Mouse (Mus musculus): Measurements from ENCODE around the gene Stim1. TPM values are rescaled to one million over a fixed set of nuclear protein-coding genes. Genes with fewer than 3 reads are reported as not detected.

The Stim1 gene
- polyA plus RNA-seq, 1 experiment from 2014 or later, result 17.9 TPM

DNA sequence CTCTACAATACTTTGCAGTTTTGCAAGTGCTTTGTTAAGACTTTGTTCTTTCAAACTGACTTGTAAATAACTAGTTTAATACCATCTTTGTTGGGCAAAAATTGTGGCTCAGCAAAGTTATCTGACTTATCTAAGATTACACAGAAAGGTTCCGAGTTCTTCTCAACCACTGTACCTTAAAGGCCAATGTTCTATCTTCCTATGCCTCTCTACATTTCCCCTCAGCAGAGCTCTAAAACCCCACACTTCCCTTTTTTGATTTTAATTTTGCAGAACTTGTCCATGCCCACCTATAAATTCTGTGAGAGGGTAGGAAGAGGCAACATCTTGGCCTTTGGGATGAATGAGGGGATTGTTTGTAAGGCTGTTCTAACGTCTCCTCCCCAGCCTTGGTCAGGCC is 166.7 kb downstream of the Stim1 start:
- peaks cover 46% of the 10 kb centered on the region for H3K36me3 ChIP-seq (replicated peaks; ENCODE audit: insufficient read depth, low read length)
- DNase-seq (no peak), ATAC-seq (no peak)
- H3K4me3 ChIP-seq (ENCODE audit: low read depth, low read length), result no peak overlapping the region
- 44% methylated on average over 2 of the region's 2 CpGs for WGBS (ENCODE audit: insufficient replicate concordance)
- H3K9me3 ChIP-seq (ENCODE audit: low read length), result no peaks in the 10 kb centered on the region
- no peaks in the 10 kb centered on the region for H3K4me1 ChIP-seq (ENCODE audit: insufficient read depth)
- H3K9ac ChIP-seq (replicated peaks), result no peak overlapping the region
- H3K4me2 ChIP-seq (ENCODE audit: low read depth, low read length), result no peak overlapping the region
- no peak for TF ChIP-seq CTCF (IDR thresholded peaks at IDR 0.05; ENCODE audit: low read depth)
- no peak for TF ChIP-seq EP300 (IDR thresholded peaks at IDR 0.05; ENCODE audit: low read depth)
- no peaks in the 10 kb centered on the region for H3K27me3 ChIP-seq (ENCODE audit: insufficient read depth, low read length)
- H3K27ac ChIP-seq (ENCODE audit: low read depth), result no peak overlapping the region

DNA sequence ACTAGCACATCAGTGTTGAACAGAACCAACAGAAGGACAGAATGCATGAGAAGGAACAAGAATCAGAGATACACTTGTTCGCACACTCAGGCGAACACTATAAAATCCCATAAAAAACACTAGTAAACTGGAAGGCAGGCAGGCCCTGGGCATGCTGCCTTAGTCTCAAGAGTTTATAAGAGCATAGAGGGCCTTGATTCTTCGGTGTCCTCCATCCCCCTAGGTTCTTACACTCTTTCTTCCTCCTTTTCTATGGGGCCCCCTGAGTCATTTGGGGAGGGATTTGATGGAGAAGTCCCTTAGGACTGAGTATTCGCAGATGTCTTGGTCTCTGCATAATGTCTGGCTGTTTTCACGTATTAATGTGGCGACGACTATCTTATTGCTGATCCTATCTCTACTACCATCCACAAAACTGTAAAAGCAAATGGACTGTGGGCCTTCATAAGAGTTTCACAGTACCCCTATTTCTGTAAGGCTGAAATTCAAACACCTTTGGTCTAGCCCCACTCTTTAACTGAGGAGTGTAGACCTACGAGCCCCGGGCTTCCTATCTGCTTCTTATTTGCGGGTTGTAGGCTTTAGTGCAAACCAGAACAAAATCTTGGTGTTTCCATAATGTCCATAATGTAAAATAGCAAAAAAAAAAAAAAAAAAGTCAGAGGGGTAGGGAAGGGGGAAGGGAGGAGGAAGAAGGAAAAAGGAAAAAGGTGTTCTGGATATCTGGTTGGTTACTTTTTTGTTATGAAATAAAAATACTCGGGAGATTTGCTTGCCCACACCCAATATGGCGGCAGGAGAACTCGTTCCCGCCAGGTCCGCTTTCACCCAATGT is 173.4 kb downstream of the Stim1 start:
- TF ChIP-seq CTCF (IDR thresholded peaks at IDR 0.05; ENCODE audit: low read depth) (no peak), EP300 (IDR thresholded peaks at IDR 0.05; ENCODE audit: low read depth) (no peak; the same call in 1 of the 2 replicates)
- H3K27me3 ChIP-seq (ENCODE audit: insufficient read depth, low read length), result no peaks in the 10 kb centered on the region
- peak overlapping the region; percentile 7; the same call in 1 of the 2 replicates for H3K27ac ChIP-seq (ENCODE audit: low read depth)
- no peak for ATAC-seq
- DNase-seq, result no peak
- peak overlapping the region; percentile 86 for H3K4me3 ChIP-seq (ENCODE audit: low read depth, low read length)
- H3K9ac ChIP-seq (replicated peaks), result no peak overlapping the region
- H3K4me1 ChIP-seq (ENCODE audit: insufficient read depth), result peaks cover 15% of the 10 kb centered on the region; the same call in 1 of the 2 replicates
- H3K36me3 ChIP-seq (replicated peaks; ENCODE audit: insufficient read depth, low read length), result peaks cover 24% of the 10 kb centered on the region
- WGBS (ENCODE audit: insufficient replicate concordance), result 53% methylated on average over 15 of the region's 15 CpGs
- no peaks in the 10 kb centered on the region for H3K9me3 ChIP-seq (ENCODE audit: low read length)
- H3K4me2 ChIP-seq (ENCODE audit: low read depth, low read length), result peak overlapping the region; percentile 74

DNA sequence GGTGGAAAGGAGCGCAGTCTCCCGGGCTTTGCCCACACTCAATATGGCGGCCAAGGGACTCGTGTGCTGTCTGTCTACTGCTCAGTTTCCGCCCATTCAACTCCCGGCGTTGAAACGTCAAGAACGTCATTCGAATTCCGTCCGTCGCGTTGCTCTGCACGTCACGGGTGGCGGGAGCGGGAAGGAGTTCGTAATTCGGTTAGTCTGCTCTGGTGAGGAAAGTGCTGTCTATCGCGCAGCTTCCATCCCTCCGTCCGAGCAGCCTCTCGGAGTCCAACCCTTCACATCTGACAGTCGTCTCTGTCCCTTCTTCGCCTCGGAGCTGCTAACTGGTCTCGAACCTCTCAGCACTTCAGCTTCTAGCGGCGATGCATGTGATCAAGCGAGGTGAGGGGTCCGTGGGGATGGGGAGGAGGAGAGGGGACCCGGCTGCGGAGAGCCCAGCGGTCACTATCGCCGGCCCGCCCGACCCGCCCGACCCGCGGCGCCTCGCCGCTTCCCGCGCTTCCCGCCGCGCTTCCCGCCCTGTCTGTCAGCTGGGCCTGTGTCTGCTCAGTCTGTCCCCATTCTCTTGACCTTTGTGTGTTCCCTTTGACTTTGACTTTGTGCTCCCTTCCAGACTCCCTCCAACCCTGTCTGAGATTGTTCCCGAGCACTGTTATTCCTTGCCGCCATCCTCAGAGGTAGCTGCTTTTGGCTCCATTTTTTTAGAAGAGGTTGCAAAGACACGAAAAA is 174.2 kb downstream of the Stim1 start, which contains the start of gene Rrm1:
Gene Rrm1 (plus strand): TSS at position 39 of the 735 bp plus-strand sequence.
- Histone ChIP-seq H3K9ac (replicated peaks) (peak within 1 kb of the TSS; percentile 85), H3K27me3 (ENCODE audit: insufficient read depth, low read length) (no peaks in the 10 kb centered on the region), H3K9me3 (ENCODE audit: low read length) (no peaks in the 10 kb centered on the region), H3K4me2 (ENCODE audit: low read depth, low read length) (peak within 1 kb of the TSS; percentile 74), H3K36me3 (replicated peaks; ENCODE audit: insufficient read depth, low read length) (peaks cover 28% of the 10 kb centered on the region), H3K4me3 (ENCODE audit: low read depth, low read length) (peak within 1 kb of the TSS; percentile 86), H3K4me1 (ENCODE audit: insufficient read depth) (peaks cover 15% of the 10 kb centered on the region; the same call in 1 of the 2 replicates), H3K27ac (ENCODE audit: low read depth) (peak within 1 kb of the TSS; percentile 89)
- TF ChIP-seq CTCF (IDR thresholded peaks at IDR 0.05; ENCODE audit: low read depth) (no peak), EP300 (IDR thresholded peaks at IDR 0.05; ENCODE audit: low read depth) (peak; percentile 66; the same call in 1 of the 2 replicates)
- WGBS (ENCODE audit: insufficient replicate concordance), result under 1% methylated on average over 55 of the region's 56 CpGs
- ATAC-seq (peak; percentile 97), DNase-seq (peak; percentile 94)

GRCm38 (mm10) chr7:102442432-102442831 is 174.8 kb downstream of the Stim1 start:
- H3K27ac ChIP-seq (ENCODE audit: low read depth), result peak overlapping the region; percentile 89

DNA sequence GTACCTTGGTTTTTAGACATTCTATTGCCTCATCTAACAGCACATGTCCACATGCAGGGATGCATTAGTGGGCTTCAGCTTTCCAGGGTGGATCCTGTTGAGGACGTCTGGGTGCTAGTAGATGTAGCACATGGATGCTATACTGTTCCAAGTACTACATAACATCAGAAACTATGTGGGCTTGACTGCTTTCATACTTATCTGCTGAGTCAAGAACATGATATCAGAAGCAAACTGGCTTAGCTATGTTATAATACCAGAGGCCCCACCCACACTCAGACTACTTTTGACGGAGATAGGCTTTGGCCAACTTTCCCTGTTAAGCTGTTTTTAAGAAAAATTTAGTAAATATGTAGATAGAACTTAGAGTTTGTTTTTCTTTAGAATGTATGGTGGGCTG is 176.7 kb downstream of the Stim1 start:
- DNase-seq (no peak), ATAC-seq (peak; percentile 8; the same call in 1 of the 2 replicates)
- Histone ChIP-seq H3K4me1 (ENCODE audit: insufficient read depth) (peaks cover 15% of the 10 kb centered on the region; the same call in 1 of the 2 replicates), H3K4me3 (ENCODE audit: low read depth, low read length) (peak overlapping the region; percentile 86), H3K27me3 (ENCODE audit: insufficient read depth, low read length) (no peaks in the 10 kb centered on the region), H3K36me3 (replicated peaks; ENCODE audit: insufficient read depth, low read length) (peaks cover 51% of the 10 kb centered on the region), H3K27ac (ENCODE audit: low read depth) (peak overlapping the region; percentile 39; the same call in 1 of the 2 replicates), H3K4me2 (ENCODE audit: low read depth, low read length) (peak overlapping the region; percentile 74), H3K9ac (replicated peaks) (peak overlapping the region; percentile 58), H3K9me3 (ENCODE audit: low read length) (no peaks in the 10 kb centered on the region)
- TF ChIP-seq EP300 (IDR thresholded peaks at IDR 0.05; ENCODE audit: low read depth) (peak; percentile 42; the same call in 1 of the 2 replicates), CTCF (IDR thresholded peaks at IDR 0.05; ENCODE audit: low read depth) (no peak)
- 54% methylated on average over 2 of the region's 2 CpGs for WGBS (ENCODE audit: insufficient replicate concordance)

More at GRCm38 (mm10) chr7:102442432-102442831, 174.8 kb downstream of the Stim1 start:
- Histone ChIP-seq H3K27me3 (ENCODE audit: insufficient read depth, low read length) (no peaks in the 10 kb centered on the region), H3K9me3 (ENCODE audit: low read length) (no peaks in the 10 kb centered on the region), H3K4me2 (ENCODE audit: low read depth, low read length) (peak overlapping the region; percentile 74), H3K36me3 (replicated peaks; ENCODE audit: insufficient read depth, low read length) (peaks cover 34% of the 10 kb centered on the region), H3K9ac (replicated peaks) (peak overlapping the region; percentile 85), H3K4me1 (ENCODE audit: insufficient read depth) (peaks cover 15% of the 10 kb centered on the region; the same call in 1 of the 2 replicates), H3K4me3 (ENCODE audit: low read depth, low read length) (peak overlapping the region; percentile 86)
- ATAC-seq, result no peak
- no peak for DNase-seq
- TF ChIP-seq EP300 (IDR thresholded peaks at IDR 0.05; ENCODE audit: low read depth), result no peak
- no peak for TF ChIP-seq CTCF (IDR thresholded peaks at IDR 0.05; ENCODE audit: low read depth)
- 0% methylated on average over 4 of the region's 4 CpGs for WGBS (ENCODE audit: insufficient replicate concordance)

DNA sequence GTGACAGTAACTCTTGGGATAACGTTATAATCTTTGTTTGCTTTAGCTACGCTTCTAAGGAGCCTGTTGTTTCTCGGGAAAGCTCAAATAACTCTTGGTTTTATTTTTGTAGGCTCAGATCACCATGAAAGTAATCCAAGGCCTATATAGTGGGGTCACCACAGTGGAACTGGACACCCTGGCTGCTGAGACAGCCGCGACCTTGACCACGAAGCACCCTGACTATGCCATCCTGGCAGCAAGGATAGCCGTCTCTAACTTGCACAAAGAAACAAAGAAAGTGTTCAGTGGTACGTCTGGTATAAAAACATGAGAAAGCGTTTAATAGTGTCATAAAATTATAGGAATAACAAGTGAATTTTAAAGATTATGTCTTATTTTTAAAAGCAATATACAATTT is 178.8 kb downstream of the Stim1 start:
- H3K36me3 ChIP-seq (replicated peaks; ENCODE audit: insufficient read depth, low read length), result peaks cover 72% of the 10 kb centered on the region

More for the DNA sequence above, 178.8 kb downstream of the Stim1 start:
- H3K9ac ChIP-seq (replicated peaks), result no peak overlapping the region
- DNase-seq (no peak), ATAC-seq (no peak)
- no peak overlapping the region for H3K27ac ChIP-seq (ENCODE audit: low read depth)
- H3K27me3 ChIP-seq (ENCODE audit: insufficient read depth, low read length), result no peaks in the 10 kb centered on the region
- H3K4me1 ChIP-seq (ENCODE audit: insufficient read depth), result peaks cover 11% of the 10 kb centered on the region; the same call in 1 of the 2 replicates
- WGBS (ENCODE audit: insufficient replicate concordance), result 92% methylated on average over 9 of the region's 9 CpGs
- no peaks in the 10 kb centered on the region for H3K9me3 ChIP-seq (ENCODE audit: low read length)
- no peak for TF ChIP-seq CTCF (IDR thresholded peaks at IDR 0.05; ENCODE audit: low read depth)
- TF ChIP-seq EP300 (IDR thresholded peaks at IDR 0.05; ENCODE audit: low read depth), result no peak
- no peak overlapping the region for H3K4me2 ChIP-seq (ENCODE audit: low read depth, low read length)
- no peak overlapping the region for H3K4me3 ChIP-seq (ENCODE audit: low read depth, low read length)

Data from liver, postnatal 0 days (tissue).